In genomic region chr6:98105280-98106090, GRCm38 (mm10) we compare ENCODE assay signal across 8 mouse cellular contexts.
A peak's percentile ranks its signal among the peaks of the same experiment; 100 is the strongest.
DNase-seq lines count a peak whose midpoint lies in the region; ATAC-seq lines count a peak whose summit lies in the region.

No protein-coding gene starts in this region.

- peak overlapping the region; percentile 36; the same call in 1 of the 2 replicates for H3K9ac ChIP-seq in intestine, embryonic 15.5 days

- no peaks in the 10 kb centered on the region for H3K4me1 ChIP-seq in intestine, embryonic 15.5 days (replicated peaks)

- H3K36me3 ChIP-seq in intestine, embryonic 15.5 days: no peaks in the 10 kb centered on the region

- H3K4me2 ChIP-seq in intestine, embryonic 15.5 days (replicated peaks): peak overlapping the region; percentile 69

- no peak overlapping the region for H3K27ac ChIP-seq in intestine, embryonic 15.5 days

- H3K4me3 ChIP-seq in intestine, embryonic 15.5 days (replicated peaks): peak overlapping the region; percentile 32

- DNase-seq in adrenal gland, adult 18-20 months (ENCODE audit: low spot score in 2 of 2): peak; percentile 66 to 72
- DNase-seq in embryo, embryonic 10 days (ENCODE audit: low spot score): peak; percentile 88
- DNase-seq in gastrocnemius, postnatal 36 days: peak; percentile 51 to 69
- peak; percentile 87 to 94 for DNase-seq in left cerebral cortex, postnatal 14 days (ENCODE audit: low spot score in 2 of 2)
- peak; percentile 87 for DNase-seq in right cerebral cortex, postnatal 14 days
- peak; percentile 71 for DNase-seq in urinary bladder, postnatal 25 days (ENCODE audit: low spot score)

- intact Hi-C loops in gastrocnemius, postnatal 36 days (cut with DNase I): loop anchor here (10.0 kb wide), 3 partner anchors 279 to 1519 kb away; no protein-coding TSS in a partner anchor
- intact Hi-C loops in left cerebral cortex, postnatal 14 days (cut with DNase I): loop anchor here (5.0 to 10.0 kb wide), 3 partner anchors 277 to 1497 kb away; no protein-coding TSS in a partner anchor

- H3K27me3 ChIP-seq in intestine, embryonic 15.5 days (replicated peaks): no peaks in the 10 kb centered on the region

- H3K9me3 ChIP-seq in intestine, embryonic 15.5 days: no peaks in the 10 kb centered on the region

- no peak for ATAC-seq in intestine, embryonic 15.5 days
- peak; percentile 90 for ATAC-seq in megakaryocyte-erythroid progenitor cell, adult 5-6 weeks (replicated peaks; ENCODE audit: low FRiP score, low TSS enrichment, poor library complexity, severe bottlenecking)

- 33% methylated on average over 18 of the region's 18 CpGs for WGBS in intestine, embryonic 15.5 days
